Mouse (Mus musculus) intestine, postnatal 0 days (tissue): ENCODE measurements at regions not wholly inside any gene's neighbourhood (a gene's known extent, or its start where the extent isn't known, plus 50 kb on each side); places are given as distances from the start of the nearest gene placed in this dataset.
A peak's percentile ranks its signal among the peaks of the same experiment; 100 is the strongest.

Experiments
- ATAC-seq: fragments of 200-750 bp; cut with Nextera tagmentation; 2 replicates; pipeline ENCODE4 v1.8.0; 2017; ENCODE audit warnings: mild to moderate bottlenecking, moderate TSS enrichment, moderate library complexity
- H3K27ac ChIP-seq: fragments of 300-500 bp; sonication (generic); 2 replicates; pipeline ENCODE4 v1.5.1; 2014; ENCODE audit warnings: mild to moderate bottlenecking, low read depth, low read length, moderate library complexity
- H3K27me3 ChIP-seq: fragments of 300-500 bp; sonication (generic); replicated peaks from 2 replicates; pipeline ENCODE4 v1.6.1; 2014; ENCODE audit warnings: low read length, mixed read lengths; ENCODE audit not compliant: control insufficient read depth, insufficient read depth
- H3K36me3 ChIP-seq: fragments of 300-500 bp; sonication (generic); 2 replicates; pipeline ENCODE4 v1.6.1; 2014; ENCODE audit warnings: mild to moderate bottlenecking, moderate library complexity; ENCODE audit not compliant: control insufficient read depth, insufficient read depth
- H3K4me1 ChIP-seq: fragments of 300-500 bp; sonication (generic); replicated peaks from 2 replicates; pipeline ENCODE4 v1.6.1; 2014; ENCODE audit warnings: antibody characterized with exemption, low read length, mixed read lengths; ENCODE audit not compliant: control insufficient read depth, insufficient read depth
- H3K4me2 ChIP-seq: fragments of 300-500 bp; sonication (generic); replicated peaks from 2 replicates; pipeline ENCODE4 v1.6.1; 2014; ENCODE audit warnings: low read depth, mild to moderate bottlenecking, moderate library complexity
- H3K4me3 ChIP-seq: fragments of 300-500 bp; sonication (generic); 2 replicates; pipeline ENCODE4 v1.5.1; 2014; ENCODE audit warnings: low read depth, low read length
- H3K9ac ChIP-seq: fragments of 300-500 bp; sonication (generic); 2 replicates; pipeline ENCODE4 v1.6.1; 2014; ENCODE audit warnings: mild to moderate bottlenecking, low read depth, low read length
- H3K9me3 ChIP-seq: fragments of 300-500 bp; sonication (generic); 2 replicates; pipeline ENCODE4 v1.6.1; 2016; ENCODE audit warnings: mixed run types; ENCODE audit not compliant: control insufficient read depth
- CTCF ChIP-seq: sonication (generic); IDR thresholded peaks from 2 replicates; pipeline ENCODE4 v1.5.1; 2016; ENCODE audit warnings: low read depth, mild to moderate bottlenecking, control low read depth, antibody characterized with exemption, moderate library complexity
- WGBS: fragments of 180-500 bp; shearing (Covaris S2); extraction: QIAGEN DNeasy Blood & Tissue Kit; methylation state at CpG from one replicate; pipeline ENCODE4 v1.1.7; 2014; 5-methylcytosine and 5-hydroxymethylcytosine counted together

- ATAC-seq = no peak
- 61% methylated on average over 12 of the region's 12 CpGs for WGBS
- Histone ChIP-seq H3K27ac (no peak overlapping the region), H3K9me3 (no peaks in the 10 kb centered on the region), H3K9ac (no peak overlapping the region), H3K4me1 (no peaks in the 10 kb centered on the region), H3K4me3 (no peak overlapping the region), H3K4me2 (0 out of 2 replicates have a peak overlapping the region, but pooled peaks have one; percentile 3), H3K36me3 (no peaks in the 10 kb centered on the region), H3K27me3 (no peaks in the 10 kb centered on the region)
- no peak for TF ChIP-seq CTCF
Observed at GRCm38 (mm10) chr3:56438020-56438747, 254.7 kb upstream of the Nbea start.

- no peak overlapping the region for H3K4me3 ChIP-seq
- H3K4me2 ChIP-seq = no peak overlapping the region
- no peak for TF ChIP-seq CTCF
- no peak for ATAC-seq
- H3K27ac ChIP-seq = no peak overlapping the region
- no peaks in the 10 kb centered on the region for H3K9me3 ChIP-seq
- no peaks in the 10 kb centered on the region for H3K36me3 ChIP-seq
- H3K4me1 ChIP-seq = no peaks in the 10 kb centered on the region
- no peaks in the 10 kb centered on the region for H3K27me3 ChIP-seq
- WGBS = 29% methylated on average over 4 of the region's 4 CpGs
- H3K9ac ChIP-seq = no peak overlapping the region
Observed at GRCm38 (mm10) chr3:56437058-56437457, 253.6 kb upstream of the Nbea start.

GRCm38 (mm10) chr3:56433495-56433894 lies 250.0 kb upstream of the Nbea start:
- H3K27me3 ChIP-seq = no peaks in the 10 kb centered on the region
- no peaks in the 10 kb centered on the region for H3K9me3 ChIP-seq
- H3K27ac ChIP-seq = no peak overlapping the region
- H3K4me2 ChIP-seq = no peak overlapping the region
- no peak for ATAC-seq
- H3K36me3 ChIP-seq = no peaks in the 10 kb centered on the region
- no peak for TF ChIP-seq CTCF
- H3K4me3 ChIP-seq = no peak overlapping the region
- H3K4me1 ChIP-seq = no peaks in the 10 kb centered on the region
- WGBS = 60% methylated on average over 1 of the region's 1 CpGs
- no peak overlapping the region for H3K9ac ChIP-seq

- H3K27me3 ChIP-seq = no peaks in the 10 kb centered on the region
- WGBS = 70% methylated on average over 1 of the region's 1 CpGs
- no peak overlapping the region for H3K4me3 ChIP-seq
- H3K4me1 ChIP-seq = no peaks in the 10 kb centered on the region
- no peak for TF ChIP-seq CTCF
- H3K36me3 ChIP-seq = no peaks in the 10 kb centered on the region
- no peak overlapping the region for H3K9ac ChIP-seq
- no peaks in the 10 kb centered on the region for H3K9me3 ChIP-seq
- no peak overlapping the region for H3K4me2 ChIP-seq
- ATAC-seq = no peak
- H3K27ac ChIP-seq = no peak overlapping the region
Observed at GRCm38 (mm10) chr3:56427201-56427600, 243.7 kb upstream of the Nbea start.

- Histone ChIP-seq H3K4me2 (no peak overlapping the region), H3K4me3 (no peak overlapping the region), H3K9ac (no peak overlapping the region), H3K9me3 (no peaks in the 10 kb centered on the region), H3K27me3 (no peaks in the 10 kb centered on the region), H3K4me1 (no peaks in the 10 kb centered on the region), H3K27ac (no peak overlapping the region), H3K36me3 (no peaks in the 10 kb centered on the region)
- no peak for ATAC-seq
- WGBS = 79% methylated on average over 4 of the region's 4 CpGs
- no peak for TF ChIP-seq CTCF
Observed at GRCm38 (mm10) chr3:56397851-56398496, 214.5 kb upstream of the Nbea start.

GRCm38 (mm10) chr3:56393134-56393533 lies 209.6 kb upstream of the Nbea start:
- H3K9me3 ChIP-seq = no peaks in the 10 kb centered on the region
- H3K9ac ChIP-seq = no peak overlapping the region
- no peak for ATAC-seq
- H3K4me1 ChIP-seq = no peaks in the 10 kb centered on the region
- H3K27ac ChIP-seq = no peak overlapping the region
- no peak overlapping the region for H3K4me2 ChIP-seq
- no peaks in the 10 kb centered on the region for H3K36me3 ChIP-seq
- no peaks in the 10 kb centered on the region for H3K27me3 ChIP-seq
- WGBS = 63% methylated on average over 5 of the region's 5 CpGs
- no peak overlapping the region for H3K4me3 ChIP-seq
- TF ChIP-seq CTCF = no peak
